Mouse (Mus musculus) C2C12 (cell line): ENCODE measurements at regions not wholly inside any gene's neighbourhood (a gene's known extent, or its start where the extent isn't known, plus 50 kb on each side); places are given as distances from the start of the nearest gene placed in this dataset.

ENCODE experiments used
- CTCF ChIP-seq: IDR thresholded peaks from one replicate; pipeline ENCODE4 v1.5.1; 2011; ENCODE audit not compliant: control insufficient read depth, insufficient read depth, insufficient read length
- FOSL1 ChIP-seq: IDR thresholded peaks from one replicate; pipeline ENCODE4 v1.8.0; 2011; ENCODE audit warnings: mild to moderate bottlenecking, low read length; ENCODE audit not compliant: poor library complexity, insufficient read depth, severe bottlenecking
- MYOD1 ChIP-seq: IDR thresholded peaks from one replicate; pipeline ENCODE4 v1.6.1; 2011; ENCODE audit warnings: low read depth; ENCODE audit not compliant: control insufficient read depth, insufficient read length
- USF1 ChIP-seq: IDR thresholded peaks from one replicate; pipeline ENCODE4 v1.6.1; 2011; ENCODE audit warnings: low read depth, mild to moderate bottlenecking, control low read depth, moderate library complexity

DNA sequence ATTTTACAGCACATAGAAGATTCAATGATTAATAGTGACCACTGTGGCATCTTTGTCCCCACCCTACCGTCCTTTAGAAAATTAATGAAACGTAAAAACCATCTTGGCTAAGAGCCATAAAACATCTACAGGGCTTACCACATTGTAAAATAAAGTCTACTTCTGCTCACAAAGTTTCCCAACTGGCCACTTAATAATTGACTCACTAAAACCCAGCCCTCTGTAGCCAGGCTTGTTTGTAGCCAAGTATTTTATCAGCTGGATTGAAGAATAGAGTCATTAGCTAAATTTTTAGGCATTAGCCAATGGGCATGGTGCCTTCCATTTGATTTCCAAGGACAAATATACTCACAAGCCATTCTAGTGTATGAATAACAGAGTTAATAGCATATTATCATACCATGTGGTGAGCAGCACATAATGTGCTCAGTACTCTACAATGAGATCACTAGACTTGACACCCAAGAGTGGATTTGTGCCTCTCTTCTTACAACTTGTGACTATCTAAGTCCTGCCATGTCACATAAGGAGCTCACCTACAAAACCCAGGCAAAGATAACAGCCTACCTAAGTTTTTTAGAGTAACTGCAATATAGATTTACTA lies 602.7 kb upstream of the Kif18a start:
- no peak for TF ChIP-seq CTCF
- no peak for TF ChIP-seq USF1
- TF ChIP-seq MYOD1, result no peak
- TF ChIP-seq FOSL1, result no peak
